Mouse (Mus musculus) ovary, adult 18-20 months (tissue): ENCODE data around the gene Calm3.

ENCODE experiments used
- DNase-seq: peaks from one replicate; pipeline ENCODE4 v3.0.0; 2022; ENCODE audit warnings: low spot score, mixed read lengths

Calm3 gene

DNA sequence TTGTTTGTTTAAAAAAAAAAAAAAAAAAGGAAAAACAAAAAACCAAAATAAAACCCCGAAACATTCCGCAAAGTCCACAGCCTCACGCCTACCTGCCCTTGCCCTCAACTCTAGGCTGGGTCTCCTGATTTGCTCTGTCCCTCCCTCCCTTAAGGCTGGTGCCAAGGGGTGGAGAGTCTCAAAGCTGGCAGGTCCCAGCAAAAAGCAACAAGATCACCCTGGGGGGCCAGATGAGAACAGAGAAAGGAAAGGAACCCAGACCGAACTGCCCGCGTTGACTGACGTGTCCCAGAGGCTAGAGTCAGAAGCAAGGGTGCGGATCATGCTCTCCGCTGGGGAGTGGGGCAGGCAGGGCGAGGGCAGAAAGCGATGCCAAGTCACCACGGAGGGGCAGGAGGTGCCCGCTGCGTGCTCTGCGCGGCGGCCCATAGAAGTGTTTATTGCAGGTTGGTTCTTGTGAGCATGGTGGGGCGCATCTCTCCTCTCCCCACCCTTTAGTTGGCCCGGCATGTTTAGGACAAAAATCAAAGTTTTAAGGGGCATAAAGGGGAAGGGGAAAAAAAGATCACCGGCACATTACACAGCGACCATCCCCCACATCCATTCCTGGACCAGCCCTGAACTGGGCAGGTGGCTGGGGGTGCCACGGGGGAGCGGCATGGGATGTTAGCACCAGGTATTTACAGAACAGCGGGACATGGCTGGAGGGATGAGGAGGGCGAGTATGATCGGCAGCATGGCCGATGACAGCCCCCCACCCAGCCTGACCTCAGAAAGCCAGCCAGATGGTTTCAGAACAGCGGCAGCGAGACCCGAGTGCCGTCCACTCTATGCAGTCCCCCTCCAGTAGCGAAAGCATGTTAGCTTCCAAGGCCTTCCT, 8.2 kb downstream of the Calm3 start:
- no peak for DNase-seq

- DNase-seq = no peak
Observed at GRCm38 (mm10) chr7:16914453-16915343, 9.2 kb downstream of the Calm3 start.

DNA sequence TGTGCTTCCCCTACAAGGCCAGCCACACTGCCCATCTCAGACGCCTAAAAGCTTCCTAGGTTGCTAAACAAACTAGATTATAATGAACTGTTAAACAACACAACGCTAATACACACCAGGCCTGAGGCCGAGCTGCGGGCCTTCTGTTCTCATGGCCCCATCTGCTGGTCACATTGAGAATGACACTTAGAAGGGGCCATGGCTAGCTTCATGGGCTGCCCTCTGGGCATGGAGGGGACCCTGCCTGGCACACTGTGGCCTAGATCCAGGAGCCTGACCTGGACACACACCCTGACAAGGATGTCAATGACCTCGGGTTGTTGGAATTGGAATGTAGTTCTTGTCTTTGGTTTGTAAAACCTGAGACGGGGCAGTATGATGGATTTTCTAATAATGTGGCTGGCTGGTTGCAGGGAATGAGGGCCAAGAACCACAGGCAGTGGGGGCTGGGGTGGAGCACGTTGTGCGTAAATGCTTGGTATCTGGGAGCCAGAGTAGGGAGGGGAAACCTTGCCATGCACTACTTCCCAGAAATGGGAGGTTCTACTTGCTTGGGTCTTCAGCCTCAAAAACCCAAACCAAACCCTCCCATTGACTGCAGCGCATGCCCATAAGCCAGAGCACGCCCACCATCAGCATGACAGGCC, 10.0 kb downstream of the Calm3 start:
- DNase-seq = no peak

DNA sequence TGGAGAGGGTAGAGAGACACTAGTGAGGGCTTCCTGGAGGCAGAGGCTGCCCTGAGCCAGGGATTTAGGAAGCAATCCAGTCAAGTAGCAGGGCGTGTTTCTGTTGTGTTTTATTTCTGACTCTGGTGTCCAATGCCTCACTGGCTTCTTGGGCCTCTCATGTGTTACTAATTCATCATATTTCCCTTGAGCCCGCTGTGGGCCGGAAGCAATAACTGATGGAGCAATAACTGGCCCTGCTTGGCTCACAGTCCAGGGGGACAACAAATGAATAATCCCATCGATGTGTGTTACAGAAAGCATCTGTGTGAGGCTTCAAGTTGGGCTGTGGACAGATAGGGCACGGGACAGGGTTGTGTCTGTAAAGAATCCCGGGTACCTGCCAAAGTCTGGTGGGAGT, 11.6 kb downstream of the Calm3 start:
- no peak for DNase-seq

GRCm38 (mm10) chr7:16911904-16912303, 12.0 kb downstream of the Calm3 start:
- DNase-seq = no peak

DNA sequence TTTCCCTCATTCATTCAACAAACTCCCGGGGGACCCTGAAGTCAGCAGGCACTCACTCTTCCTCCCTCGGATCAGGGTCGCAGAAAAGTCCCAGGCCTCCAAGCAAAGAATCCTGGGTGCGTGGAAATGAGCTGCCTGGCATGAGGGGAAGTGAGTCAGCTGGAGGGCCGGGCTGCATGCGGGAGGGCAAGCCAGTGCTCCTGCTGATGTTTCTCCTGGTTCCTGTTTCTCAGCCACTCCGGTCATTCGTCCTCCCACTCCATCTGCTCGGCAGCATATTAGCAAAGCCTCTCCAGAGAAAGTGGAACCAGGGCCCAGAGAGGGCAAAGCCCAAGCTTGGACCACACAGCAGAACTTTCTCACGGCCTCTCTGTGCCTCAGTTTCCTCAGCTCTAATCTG, 14.0 kb downstream of the Calm3 start:
- DNase-seq = no peak

GRCm38 (mm10) chr7:16908859-16909258, 15.1 kb downstream of the Calm3 start:
- DNase-seq = no peak

- no peak for DNase-seq
Observed at GRCm38 (mm10) chr7:16908367-16908766, 15.5 kb downstream of the Calm3 start.

DNA sequence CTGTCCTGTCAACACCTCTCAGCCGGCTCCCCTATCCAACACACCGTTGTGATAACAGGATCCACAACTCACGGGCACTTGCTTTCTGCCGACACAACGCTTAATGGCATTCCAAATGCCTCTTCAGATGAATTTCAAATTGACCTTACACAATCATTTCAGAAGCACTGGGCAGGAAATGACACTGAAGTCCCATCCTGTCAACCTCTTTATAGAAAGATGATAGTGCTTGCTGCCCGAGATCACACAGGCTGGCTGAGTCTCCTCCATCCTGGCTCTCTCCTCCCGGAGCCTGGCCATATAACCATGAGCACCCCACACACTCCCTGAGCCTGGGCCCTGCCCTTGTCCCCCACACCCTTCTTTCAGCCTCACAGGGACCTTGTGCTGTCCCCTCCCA, 16.1 kb downstream of the Calm3 start:
- no peak for DNase-seq

DNA sequence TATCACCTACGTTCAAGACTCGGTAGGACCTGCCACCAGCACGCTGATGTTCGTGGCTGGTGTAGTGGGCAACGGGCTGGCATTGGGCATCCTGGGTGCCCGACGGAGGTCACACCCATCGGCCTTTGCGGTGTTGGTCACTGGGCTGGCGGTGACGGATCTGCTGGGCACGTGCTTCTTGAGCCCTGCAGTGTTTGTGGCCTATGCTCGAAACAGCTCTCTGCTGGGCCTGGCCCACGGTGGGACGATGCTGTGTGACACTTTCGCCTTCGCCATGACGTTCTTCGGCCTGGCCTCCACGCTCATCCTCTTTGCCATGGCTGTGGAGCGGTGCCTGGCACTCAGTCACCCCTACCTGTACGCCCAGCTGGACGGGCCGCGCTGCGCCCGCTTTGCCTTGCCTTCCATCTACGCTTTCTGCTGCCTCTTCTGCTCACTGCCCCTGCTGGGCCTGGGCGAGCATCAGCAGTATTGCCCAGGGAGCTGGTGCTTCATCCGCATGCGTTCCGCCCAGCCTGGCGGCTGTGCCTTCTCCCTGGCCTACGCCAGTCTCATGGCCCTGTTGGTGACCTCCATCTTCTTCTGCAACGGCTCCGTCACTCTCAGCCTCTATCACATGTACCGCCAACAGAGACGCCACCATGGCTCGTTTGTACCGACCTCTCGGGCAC, 16.9 kb downstream of the Calm3 start:
- DNase-seq = no peak

DNA sequence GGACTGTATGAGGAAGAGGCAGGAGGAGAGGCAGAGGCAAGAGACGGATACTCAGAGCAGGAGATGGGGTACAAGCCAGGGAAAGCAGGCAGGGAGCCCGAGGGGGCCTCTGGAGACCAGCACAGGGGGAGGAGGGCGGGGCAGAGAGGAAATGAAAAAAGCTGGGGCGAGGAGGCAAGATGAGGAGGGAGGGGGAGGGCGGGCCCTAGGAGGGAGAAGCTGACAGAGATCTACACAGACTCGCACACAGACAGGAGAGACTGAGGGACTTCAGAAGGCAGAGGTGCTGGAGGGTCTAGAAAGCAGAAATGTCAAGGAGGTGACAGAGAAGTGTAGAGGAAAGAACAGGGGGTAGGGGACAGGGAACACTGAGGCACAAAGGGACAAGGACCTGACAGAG, 17.6 kb downstream of the Calm3 start, which contains the start of gene Ptgir:
Gene Ptgir (plus strand): TSS at position 210 of the 400 bp plus-strand sequence.
- DNase-seq = no peak

DNA sequence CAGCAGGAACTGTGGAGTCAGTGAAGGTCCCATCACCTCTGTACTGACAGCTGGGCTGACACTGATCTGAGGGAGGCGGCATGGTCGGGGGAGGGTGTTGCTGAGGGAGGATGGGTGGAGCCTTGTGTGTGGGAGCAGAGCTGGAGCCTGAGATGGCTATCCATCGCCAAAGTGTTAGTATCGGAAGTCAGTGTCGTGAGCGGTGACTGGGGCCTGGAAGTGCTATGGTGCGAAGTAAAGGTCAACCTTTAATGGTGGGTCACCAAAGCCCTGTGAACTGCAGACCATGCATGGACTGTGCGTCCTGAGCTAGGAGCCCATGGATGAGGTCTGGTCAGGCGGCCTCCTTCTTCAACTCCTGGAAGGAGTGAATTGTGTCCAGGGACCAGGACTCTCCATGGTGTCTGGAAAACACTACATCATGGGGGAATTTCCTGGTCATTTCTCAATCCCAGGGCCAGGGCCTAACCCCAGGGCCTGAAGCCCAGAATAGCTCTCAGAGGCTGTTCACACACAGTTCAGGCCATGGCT, 18.4 kb downstream of the Calm3 start:
- no peak for DNase-seq

DNA sequence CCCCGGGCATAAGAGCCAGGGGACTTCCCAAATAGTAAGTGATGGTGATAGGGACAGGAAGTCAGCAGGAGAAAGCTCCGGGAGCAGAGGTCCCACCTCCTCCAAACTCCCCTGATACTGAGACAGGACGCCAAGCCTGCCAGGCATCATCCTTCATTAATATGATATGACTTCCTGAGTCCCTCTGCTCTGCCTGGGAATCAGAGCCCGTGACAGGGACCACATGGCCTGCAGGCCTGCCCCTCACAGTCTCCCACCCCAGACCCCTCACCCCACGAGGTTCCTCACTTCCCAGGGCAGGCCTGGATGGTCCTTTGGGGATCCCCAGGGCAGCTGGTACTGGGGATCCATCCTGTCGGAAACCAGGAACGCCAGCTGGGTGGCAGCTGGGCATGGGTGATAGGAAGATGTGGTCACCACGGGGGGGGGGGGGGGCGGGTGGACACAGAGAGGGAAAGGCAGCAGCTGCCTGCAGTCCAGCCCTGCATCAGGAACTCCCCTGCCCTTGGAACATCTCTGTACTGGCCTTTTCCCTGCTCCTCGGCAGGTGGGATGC, 19.7 kb downstream of the Calm3 start:
- no peak for DNase-seq

GRCm38 (mm10) chr7:16903439-16903955, 20.4 kb downstream of the Calm3 start:
- DNase-seq = no peak

GRCm38 (mm10) chr7:16900526-16900925, 23.4 kb downstream of the Calm3 start:
- no peak for DNase-seq

DNA sequence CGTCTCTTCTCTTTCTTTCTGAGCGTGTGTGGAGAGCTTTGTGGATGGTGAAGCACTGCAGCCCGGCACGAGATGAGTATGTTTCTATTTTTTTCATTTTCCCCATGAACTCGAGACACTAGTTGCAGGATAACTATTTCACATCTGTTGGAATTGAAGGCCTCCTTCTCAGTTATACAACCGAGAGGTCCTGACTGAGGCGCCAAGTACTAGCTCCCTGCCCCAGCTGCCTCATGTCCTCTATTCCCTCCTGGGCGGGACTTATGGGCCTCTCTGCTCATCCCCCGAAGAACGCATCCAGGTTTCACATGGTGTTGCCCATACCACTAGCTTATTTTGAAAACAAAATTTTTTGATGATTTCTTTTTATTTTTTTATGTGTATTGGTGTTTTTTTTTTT, 28.4 kb downstream of the Calm3 start:
- DNase-seq = no peak

DNA sequence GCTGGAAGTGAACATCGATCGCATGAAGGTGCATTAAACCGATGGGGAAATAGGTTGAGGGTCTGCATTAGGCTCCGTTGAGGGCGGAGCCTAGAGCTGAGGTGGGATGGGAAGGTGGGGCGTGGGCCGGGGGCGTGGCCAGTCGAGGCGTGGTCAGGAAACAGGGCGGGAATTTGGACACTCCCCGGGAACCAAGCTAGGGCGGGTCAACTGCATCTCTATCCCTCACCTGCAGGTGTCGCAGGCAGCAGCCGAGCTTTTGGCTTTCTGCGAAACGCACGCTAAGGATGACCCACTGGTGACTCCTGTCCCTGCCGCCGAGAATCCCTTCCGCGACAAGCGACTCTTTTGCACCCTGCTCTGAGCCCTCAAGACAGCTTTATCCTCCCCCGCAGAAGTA, 28.9 kb downstream of the Calm3 start:
- DNase-seq = no peak

DNA sequence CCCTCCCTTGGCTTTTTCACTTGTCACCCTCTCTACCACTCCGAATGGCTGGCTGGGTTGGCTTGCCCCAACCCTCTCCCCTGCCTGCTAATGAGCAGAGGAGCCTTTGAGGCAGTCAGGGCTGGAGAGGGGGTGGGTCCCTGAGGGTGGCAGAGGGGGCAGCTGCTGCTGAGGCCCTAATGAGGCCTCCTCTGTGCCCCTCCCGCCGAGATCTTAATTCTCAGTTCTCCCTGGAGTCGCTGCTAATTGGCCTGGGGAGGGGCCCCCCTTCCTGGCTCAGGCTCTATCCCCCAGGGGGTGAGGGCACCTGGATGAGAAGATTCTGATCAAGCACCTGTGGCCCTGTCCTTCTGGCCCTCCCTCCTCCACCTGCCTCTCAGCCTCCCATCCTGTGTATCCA, 29.6 kb downstream of the Calm3 start:
- no peak for DNase-seq

DNA sequence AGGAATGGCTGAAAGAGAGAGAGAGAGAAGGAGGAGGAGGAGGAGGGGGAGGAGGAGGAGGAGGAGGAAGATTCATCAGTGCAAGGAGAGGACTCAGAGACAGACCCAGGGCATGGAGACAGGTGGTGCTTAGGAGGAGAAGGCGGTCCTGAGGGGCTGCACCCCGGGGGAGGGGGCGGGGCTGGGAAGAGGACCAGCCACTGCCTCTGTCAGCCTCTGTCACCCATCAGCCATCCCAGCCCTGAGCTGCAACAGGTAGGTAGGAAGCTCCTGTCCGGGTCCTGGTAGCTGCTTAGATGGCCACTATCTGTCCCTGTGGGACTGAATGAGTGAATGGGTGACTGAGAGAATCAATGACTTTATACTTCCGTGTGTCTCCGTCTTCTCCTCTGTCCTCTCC, 30.3 kb downstream of the Calm3 start:
- DNase-seq = no peak

- no peak for DNase-seq
Observed at GRCm38 (mm10) chr7:16892352-16892730, 31.6 kb downstream of the Calm3 start.
